Mouse (Mus musculus) thymus, adult 2 months (tissue): ENCODE results near the gene Mettl21a.

Experiments
- CTCF ChIP-seq: fragments of 200-500 bp; IDR thresholded peaks from 2 replicates; pipeline ENCODE4 v1.5.1; 2012; ENCODE audit warnings: mild to moderate bottlenecking, control low read depth, low read length, moderate library complexity, borderline replicate concordance; ENCODE audit not compliant: control insufficient read depth, poor library complexity, insufficient read depth; ENCODE audit errors: extremely low read depth
- POLR2A ChIP-seq: fragments of 200-500 bp; IDR thresholded peaks from 2 replicates; pipeline ENCODE4 v1.6.1; 2012; ENCODE audit warnings: mild to moderate bottlenecking, low read length, control low read depth, moderate library complexity; ENCODE audit not compliant: control insufficient read depth, poor library complexity, insufficient read depth; ENCODE audit errors: extremely low read depth

- TF ChIP-seq CTCF: no peak
- no peak for TF ChIP-seq POLR2A
These were observed 38.4 kb upstream of the Mettl21a start for GRCm38 (mm10) chr1:64655415-64655814.
